Mouse (Mus musculus) heart, adult 2 months (tissue): ENCODE measurements around the gene Srgap1. TPM values are rescaled to one million over a fixed set of nuclear protein-coding genes. Genes with fewer than 3 reads are reported as not detected.
A peak's percentile ranks its signal among the peaks of the same experiment; 100 is the strongest.

Source experiments
- DNase-seq, 2 experiments: peaks; one replicate each; pipeline ENCODE4 v3.0.0; 2021
- H3K27ac ChIP-seq: fragments of 200-600 bp; 2 replicates; pipeline ENCODE4 v1.8.1; 2022
- H3K27me3 ChIP-seq: fragments of 200-500 bp; 2 replicates; pipeline ENCODE4 v1.6.1; 2012; ENCODE audit warnings: mild to moderate bottlenecking, low read length, inconsistent platforms, mixed read lengths; ENCODE audit not compliant: control insufficient read depth, insufficient read depth
- H3K36me3 ChIP-seq: fragments of 200-500 bp; 2 replicates; pipeline ENCODE4 v1.6.1; 2012; ENCODE audit warnings: low read length, inconsistent platforms; ENCODE audit not compliant: control insufficient read depth, insufficient read depth
- H3K4me1 ChIP-seq: fragments of 200-500 bp; 2 replicates; pipeline ENCODE4 v1.6.1; 2011; ENCODE audit warnings: low read length; ENCODE audit not compliant: control insufficient read depth, insufficient read depth
- H3K4me3 ChIP-seq: fragments of 200-600 bp; 2 replicates; pipeline ENCODE4 v1.8.1; 2022
- H3K79me2 ChIP-seq: fragments of 200-500 bp; replicated peaks from 2 replicates; pipeline ENCODE4 v1.6.1; 2012; ENCODE audit warnings: mild to moderate bottlenecking, inconsistent platforms, low read length, moderate library complexity, mixed read lengths; ENCODE audit not compliant: control insufficient read depth, insufficient read depth
- H3K9ac ChIP-seq: fragments of 200-500 bp; 2 replicates; pipeline ENCODE4 v1.6.1; 2012; ENCODE audit warnings: low read depth, mild to moderate bottlenecking, control low read depth, inconsistent platforms, low read length, mixed read lengths
- CTCF ChIP-seq: fragments of 200-600 bp; IDR thresholded peaks from 2 replicates; pipeline ENCODE4 v1.8.1; 2022; ENCODE audit warnings: antibody characterized with exemption, mild to moderate bottlenecking, moderate library complexity
- EP300 ChIP-seq: fragments of 200-500 bp; IDR thresholded peaks from 2 replicates; pipeline ENCODE4 v1.6.1; 2011; ENCODE audit warnings: low read depth, low read length, control low read depth; ENCODE audit not compliant: insufficient read depth
- POLR2A ChIP-seq: fragments of 200-500 bp; IDR thresholded peaks from 2 replicates; pipeline ENCODE4 v1.6.1; 2011; ENCODE audit warnings: mild to moderate bottlenecking, low read depth, low read length, control low read depth; ENCODE audit not compliant: insufficient read depth
- WGBS: fragments of 180-500 bp; shearing (Covaris S2); methylation state at CpG from one replicate; pipeline ENCODE4 v1.1.7; 2018; 5-methylcytosine and 5-hydroxymethylcytosine counted together
- intact Hi-C: fragments of 180-260 bp; cut with DNase I; formaldehyde crosslinking; loops from one replicate; pipeline ENCODE4 v1.15.1; 2025
- polyA plus RNA-seq: library from polyadenylated mRNA; depleted of rRNA; stranded (reverse); fragments of >200 nt; gene quantifications from 2 replicates; pipeline ENCODE4 v1.2.3, GENCODE M21; 2012
- total RNA-seq, 2 experiments: library from RNA; stranded (reverse); gene quantifications; 2 replicates each; pipeline ENCODE4 v1.2.3; 2021

The Srgap1 gene
- total and polyA plus RNA-seq, 3 experiments, result 1.1 to 2.1 (median 1.3) TPM

- Histone ChIP-seq H3K27me3 (no peaks in the 10 kb centered on the region; the same call in 1 of the 2 replicates), H3K4me3 (no peak overlapping the region), H3K79me2 (no peaks in the 10 kb centered on the region), H3K27ac (no peak overlapping the region), H3K9ac (no peak overlapping the region), H3K36me3 (no peaks in the 10 kb centered on the region), H3K4me1 (peaks cover 5% of the 10 kb centered on the region)
- 73% methylated on average over 3 of the region's 3 CpGs for WGBS
- DNase-seq, result no peak
- intact Hi-C loops, result no loop called here
- TF ChIP-seq POLR2A (no peak), CTCF (no peak), EP300 (no peak)
Observed at GRCm38 (mm10) chr10:122016631-122017030, 30.5 kb downstream of the Srgap1 start.

GRCm38 (mm10) chr10:122012321-122012720 lies 34.8 kb downstream of the Srgap1 start:
- DNase-seq, result no peak
- Histone ChIP-seq H3K79me2 (no peaks in the 10 kb centered on the region), H3K4me3 (no peak overlapping the region), H3K27ac (no peak overlapping the region), H3K4me1 (peaks cover 2% of the 10 kb centered on the region), H3K27me3 (no peaks in the 10 kb centered on the region), H3K9ac (no peak overlapping the region), H3K36me3 (no peaks in the 10 kb centered on the region)
- intact Hi-C loops, result no loop called here
- 84% methylated on average over 6 of the region's 6 CpGs for WGBS
- TF ChIP-seq EP300 (no peak), CTCF (no peak), POLR2A (no peak)

GRCm38 (mm10) chr10:122008731-122009391 lies 38.3 kb downstream of the Srgap1 start:
- intact Hi-C loops, result loop anchor here (5.0 kb wide), 1 partner anchor 37 kb away; no protein-coding TSS in a partner anchor
- no peak for TF ChIP-seq POLR2A
- 0 out of 2 replicates have a peak, but pooled peaks have one; percentile 12 for TF ChIP-seq EP300
- no peak for TF ChIP-seq CTCF
- Histone ChIP-seq H3K4me3 (no peak overlapping the region), H3K27ac (peak overlapping the region; percentile 51), H3K79me2 (no peaks in the 10 kb centered on the region), H3K9ac (no peak overlapping the region), H3K4me1 (peaks cover 4% of the 10 kb centered on the region), H3K27me3 (no peaks in the 10 kb centered on the region), H3K36me3 (no peaks in the 10 kb centered on the region)
- DNase-seq, result peak; percentile 26
- 25% methylated on average over 12 of the region's 12 CpGs for WGBS

GRCm38 (mm10) chr10:122008370-122008730 lies 38.8 kb downstream of the Srgap1 start:
- Histone ChIP-seq H3K4me1 (peaks cover 4% of the 10 kb centered on the region), H3K27me3 (no peaks in the 10 kb centered on the region), H3K36me3 (no peaks in the 10 kb centered on the region), H3K27ac (peak overlapping the region; percentile 51), H3K9ac (no peak overlapping the region), H3K79me2 (no peaks in the 10 kb centered on the region), H3K4me3 (no peak overlapping the region)
- intact Hi-C loops, result loop anchor here (5.0 kb wide), 1 partner anchor 36 kb away; no protein-coding TSS in a partner anchor
- TF ChIP-seq EP300 (no peak), POLR2A (no peak), CTCF (no peak)
- DNase-seq, result no peak
- WGBS, result 38% methylated on average over 2 of the region's 2 CpGs

- no peak overlapping the region for H3K4me3 ChIP-seq
- no peak for DNase-seq
- intact Hi-C loops, result loop anchor here (5.0 kb wide), 1 partner anchor 34 kb away; no protein-coding TSS in a partner anchor
- no peak for TF ChIP-seq POLR2A
- no peak for TF ChIP-seq CTCF
- H3K79me2 ChIP-seq, result no peaks in the 10 kb centered on the region
- H3K36me3 ChIP-seq, result no peaks in the 10 kb centered on the region
- 23% methylated on average over 5 of the region's 5 CpGs for WGBS
- no peaks in the 10 kb centered on the region for H3K27me3 ChIP-seq
- no peak overlapping the region for H3K27ac ChIP-seq
- H3K9ac ChIP-seq, result no peak overlapping the region
- H3K4me1 ChIP-seq, result peaks cover 4% of the 10 kb centered on the region
Observed at GRCm38 (mm10) chr10:122006606-122007005, 40.5 kb downstream of the Srgap1 start.

GRCm38 (mm10) chr10:122006151-122006550 lies 41.0 kb downstream of the Srgap1 start:
- Histone ChIP-seq H3K9ac (no peak overlapping the region), H3K36me3 (no peaks in the 10 kb centered on the region), H3K4me1 (peaks cover 4% of the 10 kb centered on the region), H3K79me2 (no peaks in the 10 kb centered on the region), H3K4me3 (no peak overlapping the region), H3K27me3 (no peaks in the 10 kb centered on the region), H3K27ac (no peak overlapping the region)
- intact Hi-C loops, result loop anchor here (5.0 kb wide), 1 partner anchor 34 kb away; no protein-coding TSS in a partner anchor
- no peak for TF ChIP-seq EP300
- TF ChIP-seq CTCF, result no peak
- TF ChIP-seq POLR2A, result no peak
- no peak for DNase-seq
- WGBS, result 30% methylated on average over 6 of the region's 6 CpGs
